Mouse (Mus musculus): ENCODE measurements around the gene AC134908.4. TPM values are rescaled to one million over a fixed set of nuclear protein-coding genes. Genes with fewer than 3 reads are reported as not detected.

AC134908.4 gene
- polyA plus RNA-seq, 1 experiment, result 5.0 TPM

DNA sequence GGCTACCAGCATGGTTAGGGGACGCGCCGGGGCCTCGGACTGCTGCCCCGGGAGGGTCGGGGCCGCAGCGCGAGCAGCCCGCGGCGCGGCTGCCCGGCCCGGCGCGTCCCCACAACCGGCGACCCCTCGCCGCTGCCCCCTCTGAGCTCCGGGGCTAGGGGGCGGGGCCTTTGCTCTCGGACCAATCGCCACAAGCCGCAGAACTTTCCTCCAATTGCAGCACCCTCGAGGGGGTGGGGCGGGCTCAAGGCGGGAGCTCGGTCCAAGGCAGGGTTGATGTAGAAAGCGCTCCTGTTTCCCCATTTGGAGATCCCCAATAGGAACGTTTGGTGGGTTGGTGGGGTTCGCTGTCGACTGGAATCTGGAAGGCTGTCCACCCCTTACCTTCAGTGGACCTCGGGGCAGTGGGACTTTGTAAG is 1.5 kb upstream of the AC134908.4 start, which contains the start of gene Metrn:
Metrn (minus strand) TSS at position 186 of the 419 bp plus-strand sequence.
- H3K4me3 ChIP-seq (replicated peaks; ENCODE audit: insufficient read depth, low read depth, low read length), result peak within 1 kb of the TSS; percentile 42
- H3K27ac ChIP-seq (ENCODE audit: insufficient read depth, low read length), result peak within 1 kb of the TSS; percentile 9; the same call in 1 of the 2 replicates
- peaks cover 8% of the 10 kb centered on the region for H3K4me1 ChIP-seq (ENCODE audit: control insufficient read depth, insufficient read depth, low read length)
- WGBS, result under 1% methylated on average over 35 of the region's 35 CpGs
- no peaks in the 10 kb centered on the region for H3K27me3 ChIP-seq (ENCODE audit: control insufficient read depth, insufficient read depth, low read length)
- DNase-seq, result peak in 1 of 2 experiments; percentile 70
- no peak for TF ChIP-seq CTCF (IDR thresholded peaks at IDR 0.05; ENCODE audit: borderline replicate concordance, insufficient read depth, low read depth, low read length)
- no peak for TF ChIP-seq POLR2A (IDR thresholded peaks at IDR 0.05; ENCODE audit: borderline replicate concordance, insufficient read depth, low read length)

DNA sequence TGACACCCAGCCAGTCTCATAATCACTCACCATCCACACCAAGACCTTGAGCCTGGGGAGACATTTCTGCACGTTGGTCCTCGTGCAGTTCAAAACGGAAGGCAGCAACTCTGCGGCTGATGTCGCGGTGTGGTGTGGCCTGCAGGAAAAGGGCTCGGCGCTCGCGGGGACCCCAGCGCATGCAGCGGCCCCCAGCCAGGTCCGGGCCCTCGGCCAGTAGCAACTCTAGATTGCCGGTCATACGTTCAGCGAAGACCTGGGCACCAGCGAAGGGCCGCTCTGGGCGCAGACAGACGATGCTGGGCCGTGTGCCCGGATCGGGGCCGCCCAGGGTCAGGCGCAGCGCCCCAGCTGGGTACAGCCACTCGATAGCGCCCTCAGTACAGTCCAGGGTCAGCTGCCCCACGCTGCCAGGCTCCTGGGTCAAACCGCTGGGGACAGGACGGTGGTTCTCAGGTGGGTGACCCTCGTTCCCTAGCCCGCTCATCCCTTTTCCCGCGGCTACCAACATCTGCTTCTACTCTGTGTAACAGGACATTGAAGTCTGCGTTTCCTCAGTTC is 832 bp upstream of the AC134908.4 start:
- no peak for DNase-seq
- Histone ChIP-seq H3K27me3 (ENCODE audit: control insufficient read depth, insufficient read depth, low read length) (no peaks in the 10 kb centered on the region), H3K4me1 (ENCODE audit: control insufficient read depth, insufficient read depth, low read length) (peaks cover 8% of the 10 kb centered on the region), H3K27ac (ENCODE audit: insufficient read depth, low read length) (peak overlapping the region; percentile 9; the same call in 1 of the 2 replicates), H3K4me3 (replicated peaks; ENCODE audit: insufficient read depth, low read depth, low read length) (peak overlapping the region; percentile 42)
- TF ChIP-seq CTCF (IDR thresholded peaks at IDR 0.05; ENCODE audit: borderline replicate concordance, insufficient read depth, low read depth, low read length) (no peak), POLR2A (IDR thresholded peaks at IDR 0.05; ENCODE audit: borderline replicate concordance, insufficient read depth, low read length) (no peak)
- 5% methylated on average over 37 of the region's 37 CpGs for WGBS

DNA sequence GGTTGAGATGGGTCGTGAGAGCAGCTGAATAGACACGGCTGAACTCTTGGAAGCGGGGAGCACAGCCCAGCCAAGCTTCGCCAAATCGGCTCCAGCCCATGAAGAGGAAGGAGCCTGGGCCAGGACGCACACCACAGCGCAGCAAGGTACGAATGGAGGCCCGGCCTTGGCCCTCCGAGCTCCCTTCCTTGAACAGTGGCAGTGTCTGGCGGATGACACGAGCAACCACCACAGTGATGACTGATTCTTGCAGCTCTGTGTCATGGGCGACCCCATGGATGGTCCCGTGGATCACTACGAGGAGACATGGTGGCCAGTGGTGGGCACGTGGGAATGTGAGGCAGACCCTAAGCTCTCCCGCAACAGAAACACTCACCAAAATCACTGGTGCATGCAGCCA is 461 bp downstream of the AC134908.4 start:
- TF ChIP-seq CTCF (IDR thresholded peaks at IDR 0.05; ENCODE audit: borderline replicate concordance, insufficient read depth, low read depth, low read length) (no peak), POLR2A (IDR thresholded peaks at IDR 0.05; ENCODE audit: borderline replicate concordance, insufficient read depth, low read length) (no peak)
- DNase-seq, result no peak
- Histone ChIP-seq H3K4me3 (replicated peaks; ENCODE audit: insufficient read depth, low read depth, low read length) (no peak overlapping the region), H3K27ac (ENCODE audit: insufficient read depth, low read length) (peak overlapping the region; percentile 56; the same call in 1 of the 2 replicates), H3K27me3 (ENCODE audit: control insufficient read depth, insufficient read depth, low read length) (no peaks in the 10 kb centered on the region), H3K4me1 (ENCODE audit: control insufficient read depth, insufficient read depth, low read length) (peaks cover 8% of the 10 kb centered on the region)
- 45% methylated on average over 17 of the region's 17 CpGs for WGBS

DNA sequence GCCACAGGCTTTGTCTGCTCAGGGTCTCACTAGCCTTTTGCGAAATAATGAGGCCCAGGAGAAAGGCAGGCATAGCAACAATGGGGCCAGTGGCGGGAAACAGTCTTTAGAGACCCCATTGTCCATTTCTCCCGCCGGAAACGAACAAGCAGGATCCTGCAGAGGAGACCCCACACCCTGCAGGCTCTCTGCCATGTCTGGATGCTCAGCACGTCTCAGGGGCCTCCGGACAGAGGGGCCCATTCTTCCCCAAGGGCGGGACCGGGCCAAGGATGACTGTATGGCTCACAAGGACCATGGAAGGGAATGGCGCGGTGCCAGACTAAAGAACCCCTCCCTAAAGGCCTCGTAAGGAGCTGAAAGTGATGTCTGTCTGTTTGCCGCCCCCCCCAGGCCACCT is 1.3 kb downstream of the AC134908.4 start:
- DNase-seq, result peak in 1 of 2 experiments; percentile 27
- TF ChIP-seq POLR2A (IDR thresholded peaks at IDR 0.05; ENCODE audit: borderline replicate concordance, insufficient read depth, low read length) (no peak), CTCF (IDR thresholded peaks at IDR 0.05; ENCODE audit: borderline replicate concordance, insufficient read depth, low read depth, low read length) (no peak)
- Histone ChIP-seq H3K27me3 (ENCODE audit: control insufficient read depth, insufficient read depth, low read length) (no peaks in the 10 kb centered on the region), H3K4me3 (replicated peaks; ENCODE audit: insufficient read depth, low read depth, low read length) (no peak overlapping the region), H3K4me1 (ENCODE audit: control insufficient read depth, insufficient read depth, low read length) (peaks cover 8% of the 10 kb centered on the region), H3K27ac (ENCODE audit: insufficient read depth, low read length) (no peak overlapping the region)
- 20% methylated on average over 13 of the region's 13 CpGs for WGBS

DNA sequence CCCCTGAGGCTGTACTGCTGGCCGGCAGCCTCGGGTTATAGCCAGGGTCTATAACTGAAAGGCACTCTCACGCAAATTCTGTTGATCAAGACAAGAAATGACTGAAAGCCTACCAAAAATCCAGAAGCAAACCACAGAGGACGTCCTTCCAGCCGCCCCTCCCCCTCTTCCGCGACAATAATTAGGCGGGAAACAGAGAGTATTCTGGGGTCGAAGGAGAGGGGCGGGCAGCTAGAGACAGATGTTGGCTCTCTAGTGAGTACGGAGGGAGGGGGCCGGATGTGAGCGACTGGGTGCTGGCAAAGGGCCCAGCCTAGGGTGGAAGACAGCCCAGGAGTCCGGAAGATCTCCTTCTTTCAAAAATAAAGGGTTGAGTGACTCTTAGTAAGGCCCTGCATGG is 2.8 kb downstream of the AC134908.4 start, which contains the start of gene Fam173a:
Fam173a (minus strand) TSS at position 287 of the 400 bp plus-strand sequence.
- WGBS, result 0% methylated on average over 14 of the region's 14 CpGs
- DNase-seq, result peak in 1 of 2 experiments; percentile 64
- Histone ChIP-seq H3K27me3 (ENCODE audit: control insufficient read depth, insufficient read depth, low read length) (no peaks in the 10 kb centered on the region), H3K4me3 (replicated peaks; ENCODE audit: insufficient read depth, low read depth, low read length) (peak within 1 kb of the TSS; percentile 91), H3K27ac (ENCODE audit: insufficient read depth, low read length) (peak within 1 kb of the TSS; percentile 95), H3K4me1 (ENCODE audit: control insufficient read depth, insufficient read depth, low read length) (peaks cover 8% of the 10 kb centered on the region)
- no peak for TF ChIP-seq CTCF (IDR thresholded peaks at IDR 0.05; ENCODE audit: borderline replicate concordance, insufficient read depth, low read depth, low read length)
- TF ChIP-seq POLR2A (IDR thresholded peaks at IDR 0.05; ENCODE audit: borderline replicate concordance, insufficient read depth, low read length), result no peak

DNA sequence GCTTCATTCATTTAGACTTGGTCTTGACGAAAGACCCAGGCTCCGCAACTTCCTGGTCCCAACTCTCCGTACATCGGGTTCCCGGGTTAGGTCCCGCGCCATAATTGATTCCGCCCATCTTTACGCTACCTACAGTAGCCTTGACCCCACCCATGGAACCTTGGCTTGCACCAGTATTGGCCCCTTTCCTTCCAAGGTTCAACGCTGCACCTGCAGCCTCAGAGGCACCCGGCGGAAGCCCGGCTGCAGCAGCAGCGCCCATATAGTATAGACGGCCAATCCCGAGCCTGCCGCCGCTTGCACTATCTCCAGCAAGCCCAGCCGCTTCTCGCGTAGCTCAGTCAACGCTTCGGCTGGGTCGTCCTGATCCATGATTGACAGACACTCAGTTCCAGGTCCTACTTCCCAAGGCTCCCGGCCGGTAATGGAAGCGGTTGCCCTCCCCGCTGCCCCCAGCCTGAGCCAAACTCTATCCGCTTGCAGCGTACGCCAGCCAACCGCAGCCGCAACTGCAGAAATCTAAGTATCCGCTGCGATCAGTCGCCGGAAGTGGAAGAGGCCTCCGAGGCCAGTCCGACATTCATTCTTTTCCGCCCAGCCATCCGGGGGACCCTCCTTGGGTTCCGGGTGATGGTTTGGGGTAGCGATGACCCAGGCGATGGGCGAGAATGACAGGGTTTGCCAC is 3.5 kb downstream of the AC134908.4 start:
- DNase-seq, result peak; percentile 86 to 92
- WGBS, result under 1% methylated on average over 45 of the region's 45 CpGs
- peak; percentile 93 for TF ChIP-seq POLR2A (IDR thresholded peaks at IDR 0.05; ENCODE audit: borderline replicate concordance, insufficient read depth, low read length)
- no peak for TF ChIP-seq CTCF (IDR thresholded peaks at IDR 0.05; ENCODE audit: borderline replicate concordance, insufficient read depth, low read depth, low read length)

DNA sequence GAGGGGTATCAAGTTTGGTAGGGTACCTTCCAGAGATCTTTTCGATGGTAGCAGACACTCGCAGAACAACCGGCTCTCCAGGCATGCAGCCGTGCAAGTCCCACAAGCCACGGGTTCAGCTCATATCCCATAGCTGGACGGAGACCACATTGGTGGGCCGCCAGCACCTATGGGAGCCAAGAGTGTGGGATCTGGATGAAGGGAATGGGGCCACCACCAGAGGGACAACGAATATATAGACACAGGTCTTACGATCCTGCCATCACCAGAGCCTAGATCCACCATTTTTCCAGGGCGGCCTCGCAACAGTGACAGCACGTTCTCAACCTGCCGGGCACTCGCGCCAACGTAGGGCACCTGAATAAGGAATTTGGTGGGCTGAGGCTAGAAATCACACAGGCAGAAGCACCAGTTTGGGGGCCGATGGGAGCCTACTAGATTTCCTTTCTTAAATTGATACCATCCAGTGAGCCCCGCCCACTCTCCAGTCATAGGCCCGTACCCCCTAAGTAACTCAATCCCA is 4.1 kb downstream of the AC134908.4 start:
- no peak overlapping the region for H3K27ac ChIP-seq (ENCODE audit: insufficient read depth, low read length)

More for the DNA sequence above, 3.5 kb downstream of the AC134908.4 start:
- Histone ChIP-seq H3K4me3 (replicated peaks; ENCODE audit: insufficient read depth, low read depth, low read length) (peak overlapping the region; percentile 91), H3K27ac (ENCODE audit: insufficient read depth, low read length) (peak overlapping the region; percentile 95), H3K4me1 (ENCODE audit: control insufficient read depth, insufficient read depth, low read length) (peaks cover 8% of the 10 kb centered on the region), H3K27me3 (ENCODE audit: control insufficient read depth, insufficient read depth, low read length) (no peaks in the 10 kb centered on the region)

More for the DNA sequence above, 4.1 kb downstream of the AC134908.4 start:
- H3K27me3 ChIP-seq (ENCODE audit: control insufficient read depth, insufficient read depth, low read length), result no peaks in the 10 kb centered on the region
- peaks cover 8% of the 10 kb centered on the region for H3K4me1 ChIP-seq (ENCODE audit: control insufficient read depth, insufficient read depth, low read length)
- WGBS, result 11% methylated on average over 19 of the region's 19 CpGs
- no peak for TF ChIP-seq CTCF (IDR thresholded peaks at IDR 0.05; ENCODE audit: borderline replicate concordance, insufficient read depth, low read depth, low read length)
- TF ChIP-seq POLR2A (IDR thresholded peaks at IDR 0.05; ENCODE audit: borderline replicate concordance, insufficient read depth, low read length), result no peak
- DNase-seq, result peak in 1 of 2 experiments; percentile 53
- peak overlapping the region; percentile 91 for H3K4me3 ChIP-seq (replicated peaks; ENCODE audit: insufficient read depth, low read depth, low read length)

Data from cerebellum, adult 2 months (tissue).